Mouse (Mus musculus): ENCODE data around the gene Trio. TPM values are rescaled to one million over a fixed set of nuclear protein-coding genes. Genes with fewer than 3 reads are reported as not detected.

Trio gene
- polyA plus RNA-seq, 1 experiment = 0.03 TPM

- Histone ChIP-seq H3K4me1 (ENCODE audit: control insufficient read depth) (no peaks in the 10 kb centered on the region), H3K4me3 (replicated peaks) (no peak overlapping the region), H3K27me3 (ENCODE audit: control insufficient read depth) (no peaks in the 10 kb centered on the region), H3K36me3 (ENCODE audit: control insufficient read depth) (no peaks in the 10 kb centered on the region; the same call in 1 of the 2 replicates), H3K9me3 (ENCODE audit: control insufficient read depth, low read length) (no peaks in the 10 kb centered on the region)
- TF ChIP-seq TAL1 (IDR thresholded peaks at IDR 0.05; ENCODE audit: low read length) (no peak), GATA1 (IDR thresholded peaks at IDR 0.05; ENCODE audit: low read length) (no peak)
Observed at GRCm38 (mm10) chr15:27916204-27916603, 109.4 kb downstream of the Trio start.

GRCm38 (mm10) chr15:27913013-27913412, 112.6 kb downstream of the Trio start:
- Histone ChIP-seq H3K27me3 (ENCODE audit: control insufficient read depth) (no peaks in the 10 kb centered on the region), H3K9me3 (ENCODE audit: control insufficient read depth, low read length) (no peaks in the 10 kb centered on the region), H3K36me3 (ENCODE audit: control insufficient read depth) (no peaks in the 10 kb centered on the region), H3K4me1 (ENCODE audit: control insufficient read depth) (no peaks in the 10 kb centered on the region), H3K4me3 (replicated peaks) (no peak overlapping the region)
- no peak for TF ChIP-seq TAL1 (IDR thresholded peaks at IDR 0.05; ENCODE audit: low read length)
- TF ChIP-seq GATA1 (IDR thresholded peaks at IDR 0.05; ENCODE audit: low read length) = no peak

- H3K4me1 ChIP-seq (ENCODE audit: control insufficient read depth) = no peaks in the 10 kb centered on the region
- no peaks in the 10 kb centered on the region; the same call in 1 of the 2 replicates for H3K36me3 ChIP-seq (ENCODE audit: control insufficient read depth)
- H3K9me3 ChIP-seq (ENCODE audit: control insufficient read depth, low read length) = no peaks in the 10 kb centered on the region
- no peak overlapping the region for H3K4me3 ChIP-seq (replicated peaks)
- H3K27me3 ChIP-seq (ENCODE audit: control insufficient read depth) = no peaks in the 10 kb centered on the region
- TF ChIP-seq TAL1 (IDR thresholded peaks at IDR 0.05; ENCODE audit: low read length) (no peak), GATA1 (IDR thresholded peaks at IDR 0.05; ENCODE audit: low read length) (no peak)
Observed at GRCm38 (mm10) chr15:27911196-27911595, 114.5 kb downstream of the Trio start.

- Histone ChIP-seq H3K4me3 (replicated peaks) (no peak overlapping the region), H3K9me3 (ENCODE audit: control insufficient read depth, low read length) (no peaks in the 10 kb centered on the region), H3K4me1 (ENCODE audit: control insufficient read depth) (no peaks in the 10 kb centered on the region), H3K27me3 (ENCODE audit: control insufficient read depth) (no peaks in the 10 kb centered on the region), H3K36me3 (ENCODE audit: control insufficient read depth) (no peaks in the 10 kb centered on the region; the same call in 1 of the 2 replicates)
- TF ChIP-seq GATA1 (IDR thresholded peaks at IDR 0.05; ENCODE audit: low read length) (no peak), TAL1 (IDR thresholded peaks at IDR 0.05; ENCODE audit: low read length) (no peak)
Observed at GRCm38 (mm10) chr15:27910179-27910578, 115.5 kb downstream of the Trio start.

- no peaks in the 10 kb centered on the region for H3K9me3 ChIP-seq (ENCODE audit: control insufficient read depth, low read length)
- no peaks in the 10 kb centered on the region; the same call in 1 of the 2 replicates for H3K36me3 ChIP-seq (ENCODE audit: control insufficient read depth)
Observed at GRCm38 (mm10) chr15:27907649-27908048, 118.0 kb downstream of the Trio start.

GRCm38 (mm10) chr15:27906409-27906808, 119.2 kb downstream of the Trio start:
- H3K27me3 ChIP-seq (ENCODE audit: control insufficient read depth) = no peaks in the 10 kb centered on the region
- TF ChIP-seq GATA1 (IDR thresholded peaks at IDR 0.05; ENCODE audit: low read length) (no peak), TAL1 (IDR thresholded peaks at IDR 0.05; ENCODE audit: low read length) (no peak)
- H3K4me3 ChIP-seq (replicated peaks) = no peak overlapping the region
- peaks cover 3% of the 10 kb centered on the region; the same call in 1 of the 2 replicates for H3K36me3 ChIP-seq (ENCODE audit: control insufficient read depth)
- no peaks in the 10 kb centered on the region for H3K9me3 ChIP-seq (ENCODE audit: control insufficient read depth, low read length)
- H3K4me1 ChIP-seq (ENCODE audit: control insufficient read depth) = no peaks in the 10 kb centered on the region

More at GRCm38 (mm10) chr15:27907649-27908048, 118.0 kb downstream of the Trio start:
- Histone ChIP-seq H3K4me3 (replicated peaks) (no peak overlapping the region), H3K27me3 (ENCODE audit: control insufficient read depth) (no peaks in the 10 kb centered on the region), H3K4me1 (ENCODE audit: control insufficient read depth) (no peaks in the 10 kb centered on the region)
- no peak for TF ChIP-seq GATA1 (IDR thresholded peaks at IDR 0.05; ENCODE audit: low read length)
- TF ChIP-seq TAL1 (IDR thresholded peaks at IDR 0.05; ENCODE audit: low read length) = no peak

GRCm38 (mm10) chr15:27905341-27905740, 120.3 kb downstream of the Trio start:
- no peak overlapping the region for H3K4me3 ChIP-seq (replicated peaks)
- H3K36me3 ChIP-seq (ENCODE audit: control insufficient read depth) = peaks cover 3% of the 10 kb centered on the region; the same call in 1 of the 2 replicates
- H3K27me3 ChIP-seq (ENCODE audit: control insufficient read depth) = no peaks in the 10 kb centered on the region
- H3K9me3 ChIP-seq (ENCODE audit: control insufficient read depth, low read length) = no peaks in the 10 kb centered on the region
- no peaks in the 10 kb centered on the region for H3K4me1 ChIP-seq (ENCODE audit: control insufficient read depth)
- no peak for TF ChIP-seq GATA1 (IDR thresholded peaks at IDR 0.05; ENCODE audit: low read length)
- no peak for TF ChIP-seq TAL1 (IDR thresholded peaks at IDR 0.05; ENCODE audit: low read length)

GRCm38 (mm10) chr15:27904346-27905005, 121.2 kb downstream of the Trio start:
- H3K9me3 ChIP-seq (ENCODE audit: control insufficient read depth, low read length) = no peaks in the 10 kb centered on the region
- no peaks in the 10 kb centered on the region for H3K4me1 ChIP-seq (ENCODE audit: control insufficient read depth)
- no peaks in the 10 kb centered on the region for H3K27me3 ChIP-seq (ENCODE audit: control insufficient read depth)
- TF ChIP-seq TAL1 (IDR thresholded peaks at IDR 0.05; ENCODE audit: low read length) = no peak
- TF ChIP-seq GATA1 (IDR thresholded peaks at IDR 0.05; ENCODE audit: low read length) = no peak
- no peak overlapping the region for H3K4me3 ChIP-seq (replicated peaks)
- H3K36me3 ChIP-seq (ENCODE audit: control insufficient read depth) = peaks cover 3% of the 10 kb centered on the region; the same call in 1 of the 2 replicates

GRCm38 (mm10) chr15:27901200-27901599, 124.4 kb downstream of the Trio start:
- H3K27me3 ChIP-seq (ENCODE audit: control insufficient read depth) = no peaks in the 10 kb centered on the region
- no peaks in the 10 kb centered on the region for H3K4me1 ChIP-seq (ENCODE audit: control insufficient read depth)
- no peak overlapping the region for H3K4me3 ChIP-seq (replicated peaks)
- TF ChIP-seq TAL1 (IDR thresholded peaks at IDR 0.05; ENCODE audit: low read length) (no peak), GATA1 (IDR thresholded peaks at IDR 0.05; ENCODE audit: low read length) (no peak)
- peaks cover 3% of the 10 kb centered on the region; the same call in 1 of the 2 replicates for H3K36me3 ChIP-seq (ENCODE audit: control insufficient read depth)
- no peaks in the 10 kb centered on the region for H3K9me3 ChIP-seq (ENCODE audit: control insufficient read depth, low read length)
